Mouse (Mus musculus): ENCODE data around the gene Vmn2r-ps159.
"Not testable (repeated sequence)": the region's sequence is repeated elsewhere in the genome, so short reads cannot be mapped to it uniquely, and the experiment has no call there.

Gene Vmn2r-ps159

GRCm38 (mm10) chr4:156330803-156331202 lies at the start of gene Vmn2r-ps159:
Vmn2r-ps159 (plus strand) TSS chr4:156331103.
- not testable (repeated sequence) for DNase-seq (ENCODE audit: low spot score in 2 of 2)

DNA sequence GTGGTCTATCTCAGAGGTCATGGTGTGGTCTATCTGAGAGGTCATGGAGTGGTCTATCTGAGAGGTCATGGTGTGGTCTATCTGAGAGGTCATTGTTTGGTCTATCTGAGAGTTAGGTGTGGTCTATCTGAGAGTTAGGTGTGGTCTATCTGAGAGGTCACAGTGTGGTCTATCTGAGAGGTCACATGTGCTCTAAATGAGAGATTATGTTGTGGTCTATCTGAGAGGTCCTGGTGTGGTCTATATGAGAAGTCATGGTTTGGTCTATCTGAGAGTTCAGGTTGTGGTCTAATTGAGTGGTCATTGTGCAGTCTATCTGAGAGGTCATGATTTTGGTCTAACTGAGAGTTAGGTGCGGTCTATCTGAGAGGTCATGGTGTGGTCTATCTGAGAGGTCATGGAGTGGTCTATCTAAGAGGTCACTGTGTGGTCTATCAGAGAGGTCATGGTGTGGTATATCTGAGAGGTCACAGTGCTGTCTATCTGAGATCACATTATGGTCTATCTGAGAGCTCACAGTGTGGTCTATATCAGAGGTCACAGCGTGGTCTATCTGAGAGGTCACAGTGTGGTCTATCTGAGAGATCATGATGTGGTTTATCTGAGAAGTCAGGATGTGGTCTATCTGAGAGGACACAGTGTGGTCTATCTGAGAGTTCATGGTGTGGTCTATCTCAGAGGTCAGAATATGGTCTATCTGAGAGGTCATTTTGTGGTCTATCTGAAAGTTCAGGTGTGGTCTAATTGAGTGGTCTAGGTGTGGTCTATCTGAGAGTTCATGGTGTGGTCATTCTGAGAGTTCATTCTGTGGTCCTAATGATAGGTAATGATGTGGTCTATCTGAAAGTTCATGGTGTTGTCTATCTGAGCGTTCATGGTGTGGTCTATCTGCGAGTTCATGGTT lies 10.9 kb downstream of the Vmn2r-ps159 start:
- not testable (repeated sequence) for DNase-seq (ENCODE audit: low spot score in 2 of 2)

- no peak for DNase-seq (ENCODE audit: low spot score in 2 of 2)
Observed at GRCm38 (mm10) chr4:156342569-156343325, 11.8 kb downstream of the Vmn2r-ps159 start.

- DNase-seq (ENCODE audit: low spot score in 2 of 2), result no peak
Observed at GRCm38 (mm10) chr4:156343332-156343731, 12.4 kb downstream of the Vmn2r-ps159 start.

- not testable (repeated sequence) for DNase-seq (ENCODE audit: low spot score in 2 of 2)
Observed at GRCm38 (mm10) chr4:156356756-156357437, 26.0 kb downstream of the Vmn2r-ps159 start.
